Mouse (Mus musculus): ENCODE results near the gene Clec2l. TPM values are rescaled to one million over a fixed set of nuclear protein-coding genes. Genes with fewer than 3 reads are reported as not detected.

Clec2l gene
- polyA plus RNA-seq, 1 experiment from 2014 or later: 1.1 TPM

- no peak for DNase-seq (ENCODE audit: low spot score)
- WGBS: 93% methylated on average over 6 of the region's 6 CpGs
- H3K36me3 ChIP-seq: peaks cover 96% of the 10 kb centered on the region
Measured at GRCm38 (mm10) chr6:38703526-38703925, 40.7 kb downstream of the Clec2l start.

GRCm38 (mm10) chr6:38704264-38704984 lies 41.6 kb downstream of the Clec2l start:
- Histone ChIP-seq H3K4me1 (replicated peaks) (0 out of 2 replicates have a peak, but pooled peaks cover 6% of the 10 kb centered on the region), H3K36me3 (peaks cover 96% of the 10 kb centered on the region), H3K27me3 (ENCODE audit: insufficient read depth, poor library complexity, severe bottlenecking) (no peaks in the 10 kb centered on the region), H3K27ac (no peak overlapping the region), H3K4me3 (no peak overlapping the region), H3K9me3 (no peaks in the 10 kb centered on the region)
- WGBS: 86% methylated on average over 7 of the region's 7 CpGs
- no peak for DNase-seq (ENCODE audit: low spot score)

More at GRCm38 (mm10) chr6:38703526-38703925, 40.7 kb downstream of the Clec2l start:
- no peak overlapping the region for H3K4me3 ChIP-seq
- no peaks in the 10 kb centered on the region for H3K9me3 ChIP-seq
- no peaks in the 10 kb centered on the region for H3K27me3 ChIP-seq (ENCODE audit: insufficient read depth, poor library complexity, severe bottlenecking)
- H3K4me1 ChIP-seq (replicated peaks): 0 out of 2 replicates have a peak, but pooled peaks cover 6% of the 10 kb centered on the region
- H3K27ac ChIP-seq: no peak overlapping the region

GRCm38 (mm10) chr6:38710449-38710848 lies 47.6 kb downstream of the Clec2l start:
- Histone ChIP-seq H3K9me3 (no peaks in the 10 kb centered on the region), H3K4me3 (no peak overlapping the region), H3K27ac (no peak overlapping the region), H3K36me3 (peaks cover 100% of the 10 kb centered on the region), H3K4me1 (replicated peaks) (no peaks in the 10 kb centered on the region), H3K27me3 (ENCODE audit: insufficient read depth, poor library complexity, severe bottlenecking) (no peaks in the 10 kb centered on the region)
- 93% methylated on average over 3 of the region's 3 CpGs for WGBS
- DNase-seq (ENCODE audit: low spot score): no peak

- 91% methylated on average over 19 of the region's 19 CpGs for WGBS
- Histone ChIP-seq H3K4me3 (no peak overlapping the region), H3K36me3 (peaks cover 100% of the 10 kb centered on the region), H3K4me1 (replicated peaks) (no peaks in the 10 kb centered on the region), H3K27me3 (ENCODE audit: insufficient read depth, poor library complexity, severe bottlenecking) (no peaks in the 10 kb centered on the region), H3K9me3 (no peaks in the 10 kb centered on the region), H3K27ac (no peak overlapping the region)
- DNase-seq (ENCODE audit: low spot score): no peak
Measured at GRCm38 (mm10) chr6:38713957-38714898, 51.4 kb downstream of the Clec2l start.

- peaks cover 100% of the 10 kb centered on the region for H3K36me3 ChIP-seq
- H3K27me3 ChIP-seq (ENCODE audit: insufficient read depth, poor library complexity, severe bottlenecking): no peaks in the 10 kb centered on the region
- no peaks in the 10 kb centered on the region for H3K9me3 ChIP-seq
- no peak overlapping the region for H3K27ac ChIP-seq
- H3K4me1 ChIP-seq (replicated peaks): 0 out of 2 replicates have a peak, but pooled peaks cover 10% of the 10 kb centered on the region
- 93% methylated on average over 16 of the region's 16 CpGs for WGBS
- no peak for DNase-seq (ENCODE audit: low spot score)
- H3K4me3 ChIP-seq: no peak overlapping the region
Measured at GRCm38 (mm10) chr6:38715881-38716280, 53.0 kb downstream of the Clec2l start.

GRCm38 (mm10) chr6:38718625-38719024 lies 55.8 kb downstream of the Clec2l start:
- H3K4me1 ChIP-seq (replicated peaks): 0 out of 2 replicates have a peak, but pooled peaks cover 10% of the 10 kb centered on the region
- 96% methylated on average over 7 of the region's 7 CpGs for WGBS
- H3K4me3 ChIP-seq: no peak overlapping the region
- no peaks in the 10 kb centered on the region for H3K27me3 ChIP-seq (ENCODE audit: insufficient read depth, poor library complexity, severe bottlenecking)
- H3K27ac ChIP-seq: no peak overlapping the region
- peaks cover 91% of the 10 kb centered on the region for H3K36me3 ChIP-seq
- DNase-seq (ENCODE audit: low spot score): no peak
- no peaks in the 10 kb centered on the region for H3K9me3 ChIP-seq

GRCm38 (mm10) chr6:38719229-38719628 lies 56.4 kb downstream of the Clec2l start:
- no peak for DNase-seq (ENCODE audit: low spot score)
- Histone ChIP-seq H3K27me3 (ENCODE audit: insufficient read depth, poor library complexity, severe bottlenecking) (no peaks in the 10 kb centered on the region), H3K9me3 (no peaks in the 10 kb centered on the region), H3K36me3 (peaks cover 90% of the 10 kb centered on the region), H3K27ac (no peak overlapping the region), H3K4me1 (replicated peaks) (0 out of 2 replicates have a peak, but pooled peaks cover 10% of the 10 kb centered on the region), H3K4me3 (no peak overlapping the region)
- WGBS: 64% methylated on average over 6 of the region's 6 CpGs

GRCm38 (mm10) chr6:38721361-38721760 lies 58.5 kb downstream of the Clec2l start:
- Histone ChIP-seq H3K4me3 (no peak overlapping the region), H3K36me3 (peaks cover 86% of the 10 kb centered on the region), H3K4me1 (replicated peaks) (0 out of 2 replicates have a peak, but pooled peaks cover 10% of the 10 kb centered on the region), H3K27ac (no peak overlapping the region), H3K9me3 (no peaks in the 10 kb centered on the region), H3K27me3 (ENCODE audit: insufficient read depth, poor library complexity, severe bottlenecking) (no peaks in the 10 kb centered on the region)
- DNase-seq (ENCODE audit: low spot score): no peak
- 94% methylated on average over 1 of the region's 1 CpGs for WGBS

- H3K9me3 ChIP-seq: no peaks in the 10 kb centered on the region
- no peak overlapping the region for H3K27ac ChIP-seq
- H3K4me3 ChIP-seq: no peak overlapping the region
- peaks cover 14% of the 10 kb centered on the region for H3K4me1 ChIP-seq (replicated peaks)
- no peaks in the 10 kb centered on the region for H3K27me3 ChIP-seq (ENCODE audit: insufficient read depth, poor library complexity, severe bottlenecking)
- WGBS: 90% methylated on average over 3 of the region's 3 CpGs
- peaks cover 82% of the 10 kb centered on the region for H3K36me3 ChIP-seq
- no peak for DNase-seq (ENCODE audit: low spot score)
Measured at GRCm38 (mm10) chr6:38725515-38725914, 62.6 kb downstream of the Clec2l start.

Other genes with a start within 250 kb of the Clec2l start
- 15.4 and 16.6 TPM in 2 replicates for gene Ubn2, start 229.1 kb upstream of the Clec2l start, polyA plus RNA-seq (2016; fragmentation: Nextera tagmentation; extraction: Ambion mirVana)
- gene Fmc1, start 129.6 kb upstream of the Clec2l start, polyA plus RNA-seq (2016; fragmentation: Nextera tagmentation; extraction: Ambion mirVana): 121 and 131 TPM in 2 replicates
- 32.7 and 36.5 TPM in 2 replicates for gene Luc7l2, start 111.7 kb upstream of the Clec2l start, polyA plus RNA-seq (2016; fragmentation: Nextera tagmentation; extraction: Ambion mirVana)
- gene Klrg2, start 25.8 kb upstream of the Clec2l start, polyA plus RNA-seq (2016; fragmentation: Nextera tagmentation; extraction: Ambion mirVana): 0.05 and 0.14 TPM in 2 replicates
- gene Tbxas1, start 212.3 kb downstream of the Clec2l start, polyA plus RNA-seq (2016; fragmentation: Nextera tagmentation; extraction: Ambion mirVana): 1.1 and 1.9 TPM in 2 replicates
- gene Hipk2, start 213.1 kb downstream of the Clec2l start, polyA plus RNA-seq (2016; fragmentation: Nextera tagmentation; extraction: Ambion mirVana): 28.5 and 29.6 TPM in 2 replicates